Mouse (Mus musculus): ENCODE measurements around the gene Pidd1.

GRCm38 (mm10) chr7:141455610-141456314, 11.9 kb upstream of the Pidd1 start:
- TF ChIP-seq CTCF (IDR thresholded peaks at IDR 0.05; ENCODE audit: insufficient read depth, low read length) = no peak
- peak; percentile 62; the same call in 1 of the 2 replicates for TF ChIP-seq POLR2A (IDR thresholded peaks at IDR 0.05; ENCODE audit: borderline replicate concordance, extremely low read depth, low read depth, low read length)

All from lung, adult 2 months (tissue).